Mouse (Mus musculus) kidney, adult 9 months (tissue): Measurements from ENCODE around the gene Cobl.
A peak's percentile ranks its signal among the peaks of the same experiment; 100 is the strongest.

Experiments used
- DNase-seq: peaks from one replicate; pipeline ENCODE4 v3.0.0; 2022

Gene Cobl

GRCm38 (mm10) chr11:12464181-12465162 is at the start of gene Cobl:
Gene Cobl, minus strand, starts transcription at chr11:12464960.
- peak; percentile 44 for DNase-seq

- DNase-seq: no peak
These were observed 49.0 kb upstream of the Cobl start for GRCm38 (mm10) chr11:12513796-12514195.

- DNase-seq: no peak
These were observed 41.7 kb upstream of the Cobl start for GRCm38 (mm10) chr11:12506371-12506890.

DNA sequence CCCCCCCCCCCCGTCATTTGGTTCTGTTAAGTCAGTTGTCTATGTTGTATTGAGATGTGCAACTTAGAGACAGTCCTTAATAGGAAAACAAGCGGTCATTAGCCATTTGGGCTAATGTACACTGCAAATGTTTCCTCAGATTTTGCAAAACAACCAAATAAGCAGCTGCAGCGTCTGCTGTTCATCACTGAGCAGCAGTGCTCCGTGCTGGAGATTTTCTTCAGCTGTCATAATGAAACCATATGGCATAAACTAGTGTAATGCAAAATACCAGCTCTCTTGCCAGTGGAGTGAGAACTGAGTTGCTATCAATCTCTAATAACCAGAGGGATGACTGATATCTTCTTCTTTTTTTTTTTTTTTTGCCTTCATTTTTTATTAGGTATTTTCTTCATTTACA is 39.0 kb upstream of the Cobl start:
- DNase-seq: no peak

DNA sequence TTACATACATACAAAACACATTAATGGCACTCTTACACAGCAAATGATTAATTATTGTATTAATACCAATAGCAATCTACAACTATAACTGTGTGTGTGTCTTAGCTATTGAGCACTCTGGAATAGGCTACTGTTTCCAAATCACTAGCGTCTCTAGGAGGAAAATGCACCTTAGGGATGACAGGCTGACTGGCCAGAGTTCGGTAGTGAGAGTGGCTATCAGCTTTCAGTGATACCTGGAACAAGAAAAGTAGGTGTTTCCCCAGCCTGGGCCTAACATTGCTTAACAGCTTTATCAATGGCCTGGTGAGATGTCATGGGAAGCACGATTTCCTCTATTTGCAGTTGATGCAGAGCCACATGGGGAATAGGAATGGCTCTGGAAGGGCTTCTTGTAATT is 37.0 kb upstream of the Cobl start:
- no peak for DNase-seq

- no peak for DNase-seq
These were observed 29.0 kb upstream of the Cobl start for GRCm38 (mm10) chr11:12493791-12494190.

DNA sequence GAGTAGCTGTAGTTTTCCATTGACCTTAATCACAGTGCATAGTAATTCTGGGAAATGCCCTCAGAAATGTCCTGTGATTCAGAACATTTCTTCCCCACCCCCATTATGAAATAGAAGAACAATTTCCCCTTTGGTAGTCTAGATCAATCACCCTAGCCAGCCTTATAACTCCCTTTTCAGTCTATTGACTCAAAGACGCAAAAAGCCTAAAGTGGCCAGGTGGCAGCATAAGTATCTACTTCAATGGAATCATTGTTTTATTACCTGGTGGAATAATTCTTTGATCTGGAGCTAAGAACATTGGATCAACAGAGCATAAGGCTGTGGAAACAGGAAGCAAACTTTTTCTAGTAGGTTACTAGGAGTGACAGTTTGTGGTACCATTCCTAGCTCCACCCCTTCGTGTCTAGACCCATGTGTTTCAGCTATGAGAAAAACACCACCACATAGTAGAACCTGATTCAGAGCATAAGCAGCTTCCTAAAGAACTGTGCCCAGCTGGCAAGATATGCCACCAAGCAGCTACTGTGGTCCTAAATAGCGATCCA is 15.2 kb upstream of the Cobl start:
- DNase-seq: no peak

GRCm38 (mm10) chr11:12474299-12474935 is 9.7 kb upstream of the Cobl start:
- DNase-seq: peak; percentile 75

- peak; percentile 81 for DNase-seq
These were observed 9.0 kb upstream of the Cobl start for GRCm38 (mm10) chr11:12473625-12474298.

DNA sequence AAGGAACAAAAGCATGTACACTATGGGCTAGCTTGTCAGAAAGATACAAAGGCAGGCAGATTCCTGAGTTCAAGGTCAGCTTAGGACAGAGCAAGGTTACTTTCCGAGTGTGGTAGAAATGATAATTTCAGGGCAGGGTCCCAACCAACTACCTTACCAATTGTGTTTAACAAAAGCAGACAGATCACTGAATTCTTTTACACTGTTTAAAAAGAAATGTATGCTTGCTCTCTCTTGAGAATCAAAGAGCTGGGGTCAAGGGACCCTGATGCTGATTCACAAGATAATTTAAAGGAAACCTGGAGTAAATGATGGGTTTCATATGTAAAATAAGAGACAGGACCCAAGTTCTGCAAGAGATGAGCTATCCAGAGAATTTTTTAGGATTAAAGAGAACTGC is 4.9 kb upstream of the Cobl start:
- DNase-seq: no peak

GRCm38 (mm10) chr11:12468661-12469060 is 3.9 kb upstream of the Cobl start:
- no peak for DNase-seq

DNA sequence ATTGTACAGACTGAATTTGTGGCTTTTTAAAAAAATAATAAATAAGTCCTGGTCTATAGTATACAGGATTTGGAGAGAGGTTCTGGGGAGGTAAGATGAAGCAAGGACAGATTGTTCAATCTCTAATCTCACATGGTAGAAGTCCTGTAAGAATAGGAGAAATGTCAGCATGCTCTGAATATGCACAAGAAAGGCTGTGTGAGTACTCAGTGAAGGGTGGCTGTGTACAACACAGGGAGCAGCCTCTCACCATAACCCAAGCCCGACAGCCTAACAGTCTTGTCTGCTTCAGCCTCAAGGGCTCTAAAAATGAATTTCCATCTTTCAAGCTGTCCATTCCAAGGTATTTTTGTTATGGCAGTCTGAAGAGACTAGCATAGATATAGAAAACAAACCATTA is 3.1 kb upstream of the Cobl start:
- no peak for DNase-seq

GRCm38 (mm10) chr11:12467217-12467616 is 2.5 kb upstream of the Cobl start:
- DNase-seq: no peak

- no peak for DNase-seq
These were observed 1.8 kb upstream of the Cobl start for GRCm38 (mm10) chr11:12466606-12467005.

- no peak for DNase-seq
These were observed 469 bp upstream of the Cobl start for GRCm38 (mm10) chr11:12465229-12465628.

DNA sequence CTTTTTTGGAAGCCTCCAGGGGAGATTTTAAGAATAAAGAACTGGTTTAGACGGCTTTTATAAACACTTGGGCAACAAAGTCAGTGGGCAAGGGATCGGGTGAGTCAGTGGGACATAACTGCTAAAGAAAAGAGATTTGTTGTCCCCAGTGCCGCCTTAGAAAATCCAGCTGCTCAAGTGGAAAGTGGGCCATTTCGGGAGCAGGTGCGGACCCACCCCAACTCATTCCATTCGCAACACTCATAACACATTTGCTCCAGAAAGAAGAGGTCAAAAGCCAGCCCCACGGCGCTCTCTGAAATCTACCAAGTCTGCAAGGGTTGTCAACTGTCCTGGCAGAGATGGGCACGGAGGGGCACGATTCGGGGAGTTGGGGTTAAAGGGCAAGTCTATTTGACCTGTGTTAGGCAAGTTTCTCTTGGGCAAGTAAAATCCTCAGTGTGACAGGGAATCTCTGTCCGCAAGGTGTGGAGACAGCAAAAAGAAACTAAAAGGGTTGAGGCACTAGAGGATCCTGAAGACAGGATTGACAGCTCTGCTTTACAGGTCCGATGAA is 1.1 kb downstream of the Cobl start:
- peak; percentile 40 for DNase-seq

GRCm38 (mm10) chr11:12459781-12460581 is 4.8 kb downstream of the Cobl start:
- no peak for DNase-seq

DNA sequence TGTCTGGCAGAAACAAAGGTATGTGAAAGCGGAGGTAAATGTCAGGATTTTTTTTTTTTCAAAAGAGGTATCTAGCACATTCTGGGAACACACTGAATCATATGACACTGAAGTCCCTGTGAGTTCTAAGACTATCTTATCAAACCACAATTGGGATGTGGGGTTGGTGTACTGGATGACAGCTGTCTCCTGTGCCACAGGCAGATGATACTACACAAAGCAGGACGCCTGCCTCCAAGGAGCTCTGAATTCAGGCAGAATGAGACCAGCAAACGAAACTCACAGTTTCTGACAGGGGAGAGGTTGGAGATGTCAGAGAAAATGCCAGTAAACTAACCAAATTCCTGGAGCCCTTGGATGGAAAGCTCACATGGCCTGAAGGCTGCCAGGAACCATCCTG is 5.9 kb downstream of the Cobl start:
- DNase-seq: no peak

GRCm38 (mm10) chr11:12458392-12458791 is 6.4 kb downstream of the Cobl start:
- no peak for DNase-seq

- DNase-seq: no peak
These were observed 16.7 kb downstream of the Cobl start for GRCm38 (mm10) chr11:12448101-12448500.

DNA sequence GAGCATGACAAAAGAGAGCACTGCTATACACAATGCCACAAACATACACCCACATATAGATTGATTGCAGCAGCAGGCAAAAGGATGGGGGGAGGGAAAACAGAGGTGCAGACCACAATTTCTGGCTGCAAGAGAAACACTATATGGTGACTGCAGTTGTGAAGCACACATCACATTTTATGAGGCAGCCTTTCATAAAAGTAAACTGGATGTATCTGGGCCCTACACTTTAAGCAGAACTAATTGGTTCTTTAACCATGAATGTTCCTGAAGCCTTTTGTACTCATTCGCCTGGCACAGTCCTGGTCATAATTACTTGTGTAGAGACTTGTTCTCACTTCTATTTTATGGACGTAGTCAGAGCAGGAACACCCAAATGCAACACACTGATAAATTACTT is 19.5 kb downstream of the Cobl start:
- no peak for DNase-seq

DNA sequence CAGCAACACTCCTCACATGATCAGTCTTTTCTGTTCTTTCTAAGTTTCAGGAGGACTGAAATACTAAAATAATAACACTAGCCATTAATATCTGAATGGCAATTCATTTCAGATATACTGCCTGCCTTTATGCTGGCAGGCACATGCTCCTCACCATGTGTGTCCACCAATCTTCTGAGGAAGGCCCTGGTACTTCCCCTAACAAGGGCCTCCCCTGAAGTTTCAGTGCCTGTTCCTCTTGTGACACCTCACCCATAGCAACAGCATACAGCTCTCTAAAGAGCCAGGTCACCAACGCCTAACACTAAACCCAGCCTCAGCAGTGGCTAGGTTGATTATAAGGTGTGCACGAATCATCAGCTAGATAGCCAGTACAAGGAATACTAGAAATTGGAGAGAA is 20.5 kb downstream of the Cobl start:
- DNase-seq: no peak
